Mouse (Mus musculus): ENCODE measurements at regions not wholly inside any gene's neighbourhood (a gene's known extent, or its start where the extent isn't known, plus 50 kb on each side); places are given as distances from the start of the nearest gene placed in this dataset.

DNA sequence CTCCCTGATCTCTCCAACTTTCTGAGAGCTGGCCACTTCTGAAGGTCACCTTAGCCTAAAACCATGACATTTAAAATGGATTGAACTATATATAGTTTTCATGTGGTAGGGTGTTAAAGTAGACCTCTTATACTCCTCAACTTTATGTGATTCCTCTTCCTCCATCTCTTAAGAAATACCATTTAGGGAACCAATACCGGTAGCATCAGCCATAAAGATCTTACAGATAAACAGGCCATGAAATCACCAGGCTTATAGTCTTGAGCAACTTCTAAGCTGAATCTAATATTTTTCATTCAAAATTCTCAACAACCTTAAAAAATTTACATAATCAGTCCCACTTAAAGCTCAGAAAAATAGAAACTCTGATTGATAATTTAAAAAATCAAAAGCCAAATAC lies 56.2 kb downstream of the Rpl36a-ps1 start:
- no peak for DNase-seq (ENCODE audit: low spot score)

DNA sequence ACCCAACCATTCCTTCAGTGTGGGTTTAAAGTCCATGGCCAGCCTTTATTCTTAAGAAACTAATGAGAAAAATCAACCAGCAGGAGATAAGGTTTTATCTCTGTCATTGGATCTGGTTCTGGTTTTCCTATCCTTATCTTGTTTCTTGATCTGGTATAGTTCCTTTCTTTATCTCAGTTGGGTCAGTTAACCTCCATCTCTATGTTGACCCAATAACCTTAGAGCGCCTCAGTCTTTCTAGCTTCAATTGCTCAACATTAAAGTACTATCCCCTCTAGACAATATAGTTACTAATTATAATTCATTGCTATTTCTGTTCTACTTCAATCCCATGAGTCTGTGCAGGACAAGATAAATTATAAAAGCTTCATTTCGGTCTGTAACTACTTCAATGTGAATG lies 56.7 kb downstream of the Rpl36a-ps1 start:
- no peak for DNase-seq (ENCODE audit: low spot score)

DNA sequence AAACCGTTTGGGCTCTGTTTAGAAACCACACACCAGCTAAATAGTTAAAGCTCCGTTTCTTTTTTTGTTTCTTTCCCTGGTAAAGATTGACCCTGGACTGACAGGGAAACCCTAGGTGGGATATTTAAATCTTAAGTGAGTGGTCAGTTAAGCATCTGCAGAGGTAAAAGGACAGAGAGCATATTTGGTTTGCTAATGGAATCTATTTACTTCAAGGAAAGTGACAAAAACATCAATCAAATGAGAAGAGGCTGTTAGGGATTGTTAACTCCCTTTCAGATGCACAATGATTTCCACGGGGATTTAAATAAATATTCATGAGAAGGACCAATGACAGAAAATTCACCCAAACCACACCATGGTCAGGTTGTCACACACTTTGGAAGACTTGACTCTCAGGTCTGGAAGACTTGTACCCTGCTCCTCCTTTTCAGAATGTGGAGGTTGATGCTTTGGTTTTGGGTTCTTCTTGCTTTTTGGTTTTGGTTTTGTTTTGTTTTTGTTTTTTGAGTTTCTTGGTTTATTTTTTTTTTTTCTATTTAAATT lies 60.7 kb downstream of the Rpl36a-ps1 start:
- DNase-seq (ENCODE audit: low spot score): no peak

DNA sequence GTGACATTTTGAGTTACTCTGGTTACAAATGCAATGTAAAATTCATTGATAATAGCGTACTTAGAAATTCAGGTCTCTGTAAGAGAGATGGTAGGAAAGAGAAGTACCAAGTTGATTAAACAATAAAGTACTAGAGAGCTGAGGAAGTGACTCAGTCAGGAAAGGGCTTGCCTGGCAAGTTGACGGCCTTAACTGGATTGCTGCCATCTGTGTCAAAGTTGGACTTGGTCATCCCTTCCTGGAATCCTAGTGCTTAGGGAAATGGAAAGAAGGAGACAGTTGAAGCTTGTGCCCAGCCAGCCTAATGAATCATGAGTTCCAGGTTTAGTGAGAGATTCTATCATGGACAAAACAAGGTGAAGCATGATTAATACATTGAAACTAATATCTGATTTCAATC lies 64.8 kb downstream of the Rpl36a-ps1 start:
- no peak for DNase-seq (ENCODE audit: low spot score)

GRCm38 (mm10) chr14:98908234-98908633 lies 85.9 kb downstream of the Rpl36a-ps1 start:
- DNase-seq (ENCODE audit: low spot score): no peak

GRCm38 (mm10) chr14:98898876-98899275 lies 95.2 kb downstream of the Rpl36a-ps1 start:
- DNase-seq (ENCODE audit: low spot score): no peak

DNA sequence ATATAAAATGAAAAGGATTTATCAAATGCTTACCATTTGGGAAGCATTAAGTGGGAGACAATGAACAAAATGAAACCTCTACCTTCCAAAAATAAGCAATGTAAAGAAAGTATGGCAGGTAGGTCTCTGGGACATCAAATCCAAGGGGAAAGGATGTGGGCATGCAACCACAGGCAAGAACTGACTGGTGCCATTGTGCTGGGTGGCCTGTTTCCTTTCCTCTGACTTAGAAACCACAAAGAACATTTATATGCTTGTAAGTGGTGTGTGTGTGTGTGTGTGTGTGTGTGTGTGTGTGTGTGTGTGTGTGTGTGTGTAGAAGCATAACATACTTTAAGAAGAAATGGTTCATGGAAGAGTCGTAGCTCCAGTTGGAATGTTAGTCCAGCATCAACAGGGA lies 96.7 kb downstream of the Rpl36a-ps1 start:
- DNase-seq (ENCODE audit: low spot score): no peak

- DNase-seq (ENCODE audit: low spot score): no peak
These were observed 98.2 kb downstream of the Rpl36a-ps1 start for GRCm38 (mm10) chr14:98895933-98896332.

DNA sequence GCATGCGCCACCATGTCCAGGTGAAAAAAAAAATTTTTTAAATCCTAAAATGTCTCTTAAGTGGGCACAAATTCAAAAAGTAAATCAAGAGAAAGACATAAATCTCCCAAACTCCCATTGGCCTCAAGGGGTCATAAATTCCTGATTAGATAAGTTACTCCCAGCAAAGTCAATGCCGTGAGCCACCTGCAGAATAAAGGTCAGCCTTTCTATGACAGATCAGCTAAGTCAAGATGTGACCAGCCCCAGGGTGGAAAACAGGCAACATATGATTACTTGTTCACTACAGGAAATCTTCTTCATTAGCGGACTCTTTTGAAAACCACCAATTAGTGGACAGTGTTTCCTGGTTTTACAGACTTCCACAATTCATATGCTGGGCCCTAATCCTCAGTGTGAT lies 101.4 kb downstream of the Rpl36a-ps1 start:
- no peak for DNase-seq (ENCODE audit: low spot score)

- no peak for DNase-seq (ENCODE audit: low spot score)
These were observed 102.7 kb downstream of the Rpl36a-ps1 start for GRCm38 (mm10) chr14:98891252-98891947.

DNA sequence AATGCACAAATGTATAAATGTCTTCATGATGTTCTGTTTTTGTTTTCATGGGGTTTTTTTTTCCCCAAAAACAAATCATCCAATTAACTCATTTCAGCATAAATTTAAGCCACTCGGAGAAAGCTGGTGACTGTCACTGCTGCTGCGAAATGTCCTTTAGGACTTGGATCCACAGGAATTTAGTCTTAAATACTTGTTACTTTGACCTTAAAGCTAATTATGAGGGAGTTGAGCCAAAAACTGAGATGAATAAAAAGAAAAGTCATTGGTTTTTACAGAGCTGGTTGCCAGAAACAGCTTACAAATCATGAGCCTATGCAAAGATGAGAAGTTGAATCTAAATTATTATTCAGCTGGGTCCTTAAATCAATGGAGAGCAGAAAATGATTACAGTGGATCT lies 106.5 kb downstream of the Rpl36a-ps1 start:
- no peak for DNase-seq (ENCODE audit: low spot score)

GRCm38 (mm10) chr14:98886982-98887381 lies 107.1 kb downstream of the Rpl36a-ps1 start:
- DNase-seq (ENCODE audit: low spot score): no peak

DNA sequence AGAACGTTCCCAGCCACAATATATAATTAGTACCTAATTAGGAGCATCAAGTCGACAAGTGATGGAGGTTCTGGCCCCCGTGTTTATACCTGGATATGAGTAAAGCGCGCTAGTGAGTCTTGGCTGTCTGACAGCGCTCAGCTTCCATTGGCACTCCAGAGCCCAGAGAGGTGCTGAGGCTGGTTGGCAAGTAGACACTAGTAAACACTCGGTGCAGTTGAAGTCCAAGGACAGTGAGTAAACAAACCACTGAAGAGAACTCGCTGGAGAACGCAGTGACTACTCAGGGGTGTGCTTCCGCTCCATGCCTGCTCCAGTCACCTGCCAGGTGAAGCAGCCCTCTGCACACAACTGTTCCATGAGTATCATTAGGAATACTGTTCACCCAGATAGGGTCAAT lies 111.5 kb downstream of the Rpl36a-ps1 start:
- DNase-seq (ENCODE audit: low spot score): no peak

GRCm38 (mm10) chr14:98877956-98878355 lies 116.2 kb downstream of the Rpl36a-ps1 start:
- DNase-seq (ENCODE audit: low spot score): no peak

GRCm38 (mm10) chr14:98873446-98873845 lies 120.7 kb downstream of the Rpl36a-ps1 start:
- DNase-seq (ENCODE audit: low spot score): no peak

GRCm38 (mm10) chr14:98869888-98870287 lies 124.2 kb downstream of the Rpl36a-ps1 start:
- DNase-seq (ENCODE audit: low spot score): no peak

- DNase-seq (ENCODE audit: low spot score): no peak
These were observed 127.2 kb downstream of the Rpl36a-ps1 start for GRCm38 (mm10) chr14:98866880-98867279.

DNA sequence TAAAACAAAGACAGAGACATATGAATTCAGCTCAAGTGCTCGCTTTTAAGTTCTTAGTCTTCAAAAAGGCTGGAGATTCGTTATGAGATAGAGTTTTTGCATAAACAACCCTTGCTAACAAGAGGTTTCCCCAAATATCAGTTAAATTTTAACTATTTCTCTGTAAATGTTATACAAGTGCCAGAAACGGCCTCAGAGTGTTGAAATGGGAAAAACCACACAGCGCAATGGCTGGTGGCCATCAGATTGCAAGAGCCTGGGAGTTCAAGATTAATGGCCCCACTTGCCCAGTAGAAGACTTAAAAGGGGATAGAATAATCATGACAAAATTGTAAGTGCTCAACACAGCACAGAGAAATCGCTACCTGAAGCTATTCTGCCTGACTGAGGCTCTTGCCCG lies 130.1 kb downstream of the Rpl36a-ps1 start:
- no peak for DNase-seq (ENCODE audit: low spot score)

DNA sequence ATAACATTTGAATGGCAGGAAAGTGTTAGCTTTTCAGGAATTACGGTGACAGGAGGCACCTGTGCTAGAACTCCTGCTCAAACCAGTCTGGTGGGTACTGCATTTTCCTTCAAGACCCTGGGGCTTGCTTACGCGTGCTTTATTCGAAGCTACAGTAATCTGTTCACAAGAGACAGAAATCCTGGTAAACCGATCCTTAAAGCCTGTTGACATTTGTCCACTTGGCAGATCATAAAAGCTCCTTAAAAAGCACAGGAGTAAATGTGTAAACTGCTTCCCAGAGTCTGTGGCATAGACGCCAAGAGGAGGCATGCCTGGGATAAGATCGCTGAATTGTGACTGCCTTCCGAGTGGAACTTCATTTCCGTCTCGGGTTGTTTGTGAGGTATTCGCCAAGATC lies 130.5 kb downstream of the Rpl36a-ps1 start:
- DNase-seq (ENCODE audit: low spot score): no peak

GRCm38 (mm10) chr14:98862095-98862735 lies 131.9 kb downstream of the Rpl36a-ps1 start:
- no peak for DNase-seq (ENCODE audit: low spot score)

- no peak for DNase-seq (ENCODE audit: low spot score)
These were observed 135.3 kb downstream of the Rpl36a-ps1 start for GRCm38 (mm10) chr14:98858801-98859200.

DNA sequence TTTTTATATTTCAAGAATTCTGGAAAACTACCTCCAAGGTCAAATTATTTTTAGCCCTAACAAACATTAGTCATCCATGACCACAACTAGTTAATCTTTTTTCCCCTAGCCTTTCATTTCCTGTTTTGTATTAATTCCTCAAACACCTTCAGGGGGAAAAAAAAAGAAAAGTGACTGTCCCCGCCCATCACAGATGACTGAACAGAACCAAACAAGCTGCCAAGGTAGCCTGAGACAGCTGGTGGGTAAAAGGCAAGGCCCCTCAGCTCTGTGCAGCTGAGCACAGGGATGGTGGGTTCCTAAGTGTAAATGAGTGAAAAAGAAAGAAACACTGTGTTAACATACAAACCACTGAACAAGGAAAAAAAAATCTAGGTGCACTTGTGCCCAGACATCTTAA lies 145.6 kb downstream of the Rpl36a-ps1 start:
- no peak for DNase-seq (ENCODE audit: low spot score)

DNA sequence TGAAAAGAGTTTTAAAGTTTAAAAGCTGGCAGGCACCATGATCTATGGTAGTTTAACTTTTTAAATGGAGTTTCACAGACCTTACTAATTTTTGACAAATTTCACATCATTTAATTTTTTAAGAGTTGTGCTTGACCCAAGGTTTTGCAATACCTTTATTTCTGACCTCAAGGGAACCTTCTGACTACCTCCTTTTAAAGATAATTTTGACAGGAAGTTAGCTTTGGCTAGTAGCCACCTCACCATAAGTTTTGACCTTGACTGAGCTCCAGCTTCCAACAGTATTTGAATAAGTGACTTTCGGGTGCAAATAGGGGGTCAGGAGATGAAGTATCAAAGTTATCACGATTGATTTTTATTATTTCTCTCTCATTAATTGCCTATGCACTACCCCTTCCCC lies 149.9 kb downstream of the Rpl36a-ps1 start:
- DNase-seq (ENCODE audit: low spot score): no peak

- DNase-seq (ENCODE audit: low spot score): no peak
These were observed 159.8 kb downstream of the Rpl36a-ps1 start for GRCm38 (mm10) chr14:98834316-98834715.
